Mouse (Mus musculus) embryonic fibroblast, embryonic 13.5 days (primary cell): ENCODE data around the gene Tnfrsf22.
"Not testable (repeated sequence)": the region's sequence is repeated elsewhere in the genome, so short reads cannot be mapped to it uniquely, and the experiment has no call there.

ENCODE experiments used
- CTCF ChIP-seq: IDR thresholded peaks from 2 replicates; pipeline ENCODE4 v1.5.1; 2011; ENCODE audit warnings: mild to moderate bottlenecking, control low read depth, low read length, moderate library complexity, borderline replicate concordance; ENCODE audit not compliant: insufficient read depth
- POLR2A ChIP-seq: IDR thresholded peaks from 2 replicates; pipeline ENCODE4 v1.6.1; 2011; ENCODE audit warnings: low read depth, mild to moderate bottlenecking, control low read depth, low read length, moderate library complexity

- TF ChIP-seq CTCF, POLR2A: not testable (repeated sequence)
These were observed 30.2 kb upstream of the Tnfrsf22 start for GRCm38 (mm10) chr7:143679650-143680049.
